Mouse (Mus musculus) frontal cortex, postnatal 36 days (tissue): ENCODE measurements at regions not wholly inside any gene's neighbourhood (a gene's known extent, or its start where the extent isn't known, plus 50 kb on each side); places are given as distances from the start of the nearest gene placed in this dataset.

Source experiments
- DNase-seq, 2 experiments: peaks; one replicate each; pipeline ENCODE4 v3.0.0; 2022; ENCODE audit warnings: low spot score in 2 of 2

- no peak for DNase-seq
Measured at GRCm38 (mm10) chr1:177336436-177336835, 78.4 kb upstream of the Akt3 start.

GRCm38 (mm10) chr1:177335961-177336360, 78.0 kb upstream of the Akt3 start:
- no peak for DNase-seq

DNA sequence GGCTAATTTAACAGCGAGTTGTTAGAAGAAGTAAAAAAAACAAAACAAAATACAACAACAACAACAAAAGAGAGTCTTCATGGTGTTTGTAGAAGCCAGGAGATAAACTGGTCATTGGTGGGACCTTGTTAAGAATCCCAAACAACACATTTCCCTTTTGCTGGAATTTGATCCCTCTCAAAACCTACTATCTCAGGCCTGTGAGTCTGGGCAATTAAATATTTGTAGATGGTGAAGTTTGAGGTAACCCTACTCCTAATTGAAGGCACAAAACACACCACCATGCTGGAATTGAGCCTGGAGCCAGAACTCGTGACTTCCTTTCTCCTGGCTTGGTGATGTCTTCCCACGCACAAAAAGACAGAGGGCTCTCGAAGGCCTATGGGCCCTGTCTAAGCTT, 65.4 kb upstream of the Akt3 start:
- DNase-seq = no peak

DNA sequence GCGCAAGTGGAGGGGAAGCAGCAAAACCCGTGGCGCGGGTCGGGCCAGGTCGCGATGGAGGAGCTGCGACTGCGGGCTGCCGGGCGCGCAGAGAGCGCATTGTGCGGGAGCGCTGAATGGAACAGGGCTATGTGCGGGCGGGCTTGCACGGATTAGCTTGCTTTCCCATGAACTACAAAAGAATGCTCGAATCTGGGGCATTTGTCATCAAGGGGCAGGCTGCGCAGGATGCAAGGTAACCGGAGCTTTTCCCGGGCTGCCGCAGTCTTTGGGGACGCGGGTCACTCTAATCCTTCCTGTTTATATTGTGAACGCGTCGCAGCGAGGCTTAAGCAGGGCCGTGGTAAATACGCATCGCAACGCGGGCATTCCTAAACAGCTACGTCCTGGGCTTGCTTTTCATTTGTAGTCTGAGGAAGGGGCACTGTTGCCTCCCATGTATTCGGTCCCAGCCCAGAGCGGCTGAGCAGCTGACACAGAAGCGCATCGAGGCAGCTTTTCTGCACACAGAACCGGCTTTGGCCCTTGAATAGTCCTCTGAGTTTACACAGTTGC, 64.8 kb upstream of the Akt3 start:
- DNase-seq = peak; percentile 31 to 46

- DNase-seq = no peak
Measured at GRCm38 (mm10) chr1:177322307-177322685, 64.3 kb upstream of the Akt3 start.

DNA sequence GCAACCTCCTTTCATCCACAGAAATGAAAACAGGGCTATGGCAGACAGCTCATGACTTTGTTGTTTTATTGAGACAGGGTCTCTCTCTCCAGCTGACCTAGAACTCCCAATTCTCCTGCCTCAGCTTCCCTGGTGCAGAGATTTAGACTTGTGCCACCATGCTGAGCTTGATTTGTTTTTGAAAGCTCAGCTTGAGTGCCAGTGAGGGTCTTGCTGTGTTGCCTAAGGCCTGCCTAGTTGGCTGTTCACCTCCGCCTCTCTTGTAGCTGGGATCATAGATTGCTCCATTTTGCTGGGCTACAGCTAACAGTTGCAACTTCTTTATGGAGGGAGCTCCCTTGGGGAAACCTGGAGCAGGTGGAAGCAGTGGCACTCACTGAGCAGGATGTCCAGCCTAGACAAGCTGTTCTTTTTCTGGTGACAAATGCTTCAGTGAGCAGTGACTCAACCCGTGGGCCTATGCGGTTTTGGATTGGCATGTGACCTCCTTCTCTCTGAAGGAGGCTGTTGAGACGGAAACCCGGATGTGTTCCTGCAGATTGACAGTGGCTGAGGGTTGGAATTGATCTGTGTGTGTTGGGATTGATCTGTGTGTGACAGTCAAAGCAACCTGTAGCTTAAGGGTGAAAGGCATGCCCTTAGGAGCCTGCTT, 63.8 kb upstream of the Akt3 start:
- peak in 1 of 2 experiments; percentile 34 for DNase-seq

DNA sequence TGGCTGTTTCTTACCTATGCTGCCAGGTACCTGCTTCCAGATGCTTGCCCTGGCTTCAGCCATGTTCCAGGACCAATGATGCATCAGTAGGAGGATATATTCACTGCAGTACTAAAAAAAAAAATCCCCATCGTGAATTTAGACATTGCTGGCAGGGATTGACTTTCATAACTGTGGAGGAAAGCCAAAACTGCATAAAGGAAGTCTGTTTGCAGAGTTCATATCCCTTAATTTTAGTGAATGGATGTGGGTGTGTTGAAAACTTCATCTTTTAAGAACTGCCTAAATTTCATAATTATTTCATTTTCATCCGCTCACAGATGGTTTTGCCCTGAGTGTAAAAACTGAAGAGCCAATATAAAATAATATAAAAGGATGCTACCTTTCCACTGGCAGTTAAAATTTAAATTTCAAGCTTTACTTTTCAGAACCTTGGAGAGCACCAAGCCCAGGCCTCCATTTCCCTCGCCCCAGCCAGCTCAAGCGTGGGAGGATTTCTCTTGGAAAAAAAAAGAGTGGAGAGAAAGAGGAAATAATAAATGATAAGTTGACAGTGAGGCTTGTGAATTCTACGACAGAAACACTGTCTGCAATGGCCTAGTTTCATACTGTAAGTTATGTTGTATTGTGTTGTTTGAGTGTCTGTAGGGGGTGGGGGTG, 50.3 kb upstream of the Akt3 start:
- peak; percentile 23 to 55 for DNase-seq
